Mouse (Mus musculus): ENCODE results near the gene Dock7. TPM values are rescaled to one million over a fixed set of nuclear protein-coding genes. Genes with fewer than 3 reads are reported as not detected.
A peak's percentile ranks its signal among the peaks of the same experiment; 100 is the strongest.

Dock7 gene
- polyA plus RNA-seq, 1 experiment: 125 TPM

DNA sequence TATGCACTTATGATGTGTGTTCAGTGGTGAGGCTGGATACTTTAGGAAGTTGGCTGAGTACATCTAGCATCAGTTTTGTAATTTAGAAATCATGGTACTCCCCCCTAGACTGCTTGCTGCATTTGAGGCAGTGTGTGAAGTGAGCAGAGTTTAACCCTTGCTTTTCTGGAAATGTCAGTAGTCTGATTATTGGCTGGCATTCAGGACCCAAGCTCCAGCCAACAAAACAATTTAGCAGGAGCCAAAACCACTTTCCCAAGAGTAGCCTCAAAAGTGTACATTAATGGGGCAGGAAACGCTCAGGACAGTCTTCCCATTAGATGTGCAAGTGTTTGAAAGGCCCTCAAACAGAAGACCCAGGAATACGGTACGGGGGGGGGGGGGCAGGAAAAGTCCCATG is 2.8 kb upstream of the Dock7 start:
- no peak for TF ChIP-seq POLR2A (IDR thresholded peaks at IDR 0.05; ENCODE audit: low read depth, low read length)
- TF ChIP-seq CTCF (IDR thresholded peaks at IDR 0.05; ENCODE audit: borderline replicate concordance, insufficient read depth, low read length): no peak
- Histone ChIP-seq H3K27ac (ENCODE audit: insufficient read depth, low read length) (no peak overlapping the region), H3K4me3 (ENCODE audit: insufficient read depth, low read length) (no peak overlapping the region), H3K4me1 (ENCODE audit: control insufficient read depth, insufficient read depth, low read length) (peaks cover 12% of the 10 kb centered on the region)

DNA sequence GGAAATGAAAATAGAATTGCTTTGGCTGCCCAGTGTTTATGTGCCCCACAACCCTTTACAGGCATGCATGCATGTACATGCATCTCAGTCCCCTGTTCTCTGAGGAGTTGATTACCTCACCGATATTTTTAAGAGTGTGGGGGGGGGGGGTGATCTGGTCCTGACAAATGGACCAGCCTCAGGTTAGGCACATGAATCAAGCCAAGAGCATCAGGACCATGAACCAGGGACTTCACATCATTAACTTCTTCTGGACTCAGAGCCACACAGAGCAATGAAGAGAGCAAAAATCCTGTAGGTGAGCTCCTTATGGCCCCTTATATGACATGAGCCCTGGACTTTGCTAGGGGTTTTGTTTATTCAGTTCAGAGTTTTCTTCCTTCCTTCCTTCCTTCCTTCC is 2.1 kb upstream of the Dock7 start:
- no peak for TF ChIP-seq POLR2A (IDR thresholded peaks at IDR 0.05; ENCODE audit: low read depth, low read length)
- TF ChIP-seq CTCF (IDR thresholded peaks at IDR 0.05; ENCODE audit: borderline replicate concordance, insufficient read depth, low read length): no peak
- H3K4me1 ChIP-seq (ENCODE audit: control insufficient read depth, insufficient read depth, low read length): peaks cover 12% of the 10 kb centered on the region
- H3K27ac ChIP-seq (ENCODE audit: insufficient read depth, low read length): no peak overlapping the region
- H3K4me3 ChIP-seq (ENCODE audit: insufficient read depth, low read length): no peak overlapping the region

DNA sequence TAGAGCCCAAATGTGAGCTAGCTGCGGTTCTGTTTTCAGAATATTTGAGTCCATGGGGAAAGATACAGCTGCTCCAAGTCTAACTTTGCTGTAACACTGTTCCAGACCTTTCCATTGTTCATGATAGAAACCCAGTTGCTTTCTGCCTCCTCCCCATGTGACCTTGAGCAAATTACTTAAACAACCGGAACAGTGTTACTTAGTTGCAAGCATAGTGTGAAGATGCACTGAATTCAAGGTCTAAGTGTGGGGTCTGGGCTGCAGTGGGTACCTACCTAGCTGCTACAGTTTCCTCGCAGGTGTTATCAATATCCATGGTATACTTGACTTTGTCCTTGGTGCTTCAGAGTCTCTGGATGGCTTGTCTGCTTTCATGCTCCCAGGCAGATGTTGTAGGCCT is 1.3 kb upstream of the Dock7 start:
- H3K4me3 ChIP-seq (ENCODE audit: insufficient read depth, low read length): no peak overlapping the region
- H3K4me1 ChIP-seq (ENCODE audit: control insufficient read depth, insufficient read depth, low read length): peaks cover 12% of the 10 kb centered on the region
- no peak overlapping the region for H3K27ac ChIP-seq (ENCODE audit: insufficient read depth, low read length)
- TF ChIP-seq CTCF (IDR thresholded peaks at IDR 0.05; ENCODE audit: borderline replicate concordance, insufficient read depth, low read length) (no peak), POLR2A (IDR thresholded peaks at IDR 0.05; ENCODE audit: low read depth, low read length) (no peak)

DNA sequence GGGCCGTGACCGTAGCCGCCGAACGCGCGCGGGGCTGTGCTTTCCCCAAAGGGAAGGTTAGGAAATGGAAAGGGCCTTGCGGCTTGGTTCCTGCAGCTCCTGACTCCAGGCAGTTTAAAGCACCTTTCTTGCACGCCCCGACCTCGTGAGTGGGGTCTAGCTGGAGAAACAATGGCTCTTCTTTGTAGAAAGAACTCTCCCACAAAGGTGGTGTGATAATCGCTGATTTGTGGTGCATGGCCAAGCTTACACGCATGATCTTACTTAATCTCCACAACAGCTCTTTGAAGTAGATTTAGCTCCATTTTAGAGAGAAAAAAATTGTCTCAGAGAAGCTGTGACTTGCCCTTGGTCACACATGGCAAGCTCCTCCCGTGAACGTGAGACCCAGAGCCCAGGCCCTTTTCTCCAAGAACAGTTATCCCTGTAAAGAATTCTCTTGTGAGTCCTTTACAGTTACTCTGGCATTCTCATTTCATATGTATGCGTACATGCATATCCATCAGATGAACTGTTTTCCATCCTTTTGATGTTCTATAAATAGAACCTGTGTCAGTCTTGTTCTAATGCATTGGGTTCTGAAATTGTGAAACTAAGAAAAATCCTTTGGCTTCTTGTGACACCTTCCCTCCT is 524 bp upstream of the Dock7 start:
- Histone ChIP-seq H3K4me3 (ENCODE audit: insufficient read depth, low read length) (peak overlapping the region; percentile 48), H3K4me1 (ENCODE audit: control insufficient read depth, insufficient read depth, low read length) (peaks cover 12% of the 10 kb centered on the region), H3K27ac (ENCODE audit: insufficient read depth, low read length) (0 out of 2 replicates have a peak overlapping the region, but pooled peaks have one; percentile 0)
- TF ChIP-seq POLR2A (IDR thresholded peaks at IDR 0.05; ENCODE audit: low read depth, low read length) (no peak), CTCF (IDR thresholded peaks at IDR 0.05; ENCODE audit: borderline replicate concordance, insufficient read depth, low read length) (no peak)

DNA sequence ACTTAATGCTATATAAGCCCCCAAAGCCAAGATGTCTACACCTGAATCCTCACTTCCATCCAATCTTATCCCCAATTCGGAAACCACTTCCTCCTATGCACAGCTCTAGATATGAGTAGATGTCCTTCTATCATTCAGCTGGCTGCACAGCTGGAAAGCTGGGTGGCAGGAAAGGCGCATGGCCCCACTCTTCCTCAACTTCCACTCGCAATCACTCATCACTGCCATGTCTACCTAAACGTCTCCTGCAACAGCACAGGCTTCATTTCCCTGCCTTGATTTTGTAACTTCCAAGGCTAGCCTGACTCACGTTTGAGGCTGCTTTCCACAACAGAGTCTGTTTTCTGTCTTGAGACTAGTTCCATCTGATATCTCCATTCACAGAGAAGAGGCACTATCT is 1.7 kb downstream of the Dock7 start:
- Histone ChIP-seq H3K4me1 (ENCODE audit: control insufficient read depth, insufficient read depth, low read length) (peaks cover 13% of the 10 kb centered on the region), H3K27ac (ENCODE audit: insufficient read depth, low read length) (no peak overlapping the region), H3K4me3 (ENCODE audit: insufficient read depth, low read length) (peak overlapping the region; percentile 19; the same call in 1 of the 2 replicates)
- TF ChIP-seq POLR2A (IDR thresholded peaks at IDR 0.05; ENCODE audit: low read depth, low read length): no peak
- TF ChIP-seq CTCF (IDR thresholded peaks at IDR 0.05; ENCODE audit: borderline replicate concordance, insufficient read depth, low read length): no peak

DNA sequence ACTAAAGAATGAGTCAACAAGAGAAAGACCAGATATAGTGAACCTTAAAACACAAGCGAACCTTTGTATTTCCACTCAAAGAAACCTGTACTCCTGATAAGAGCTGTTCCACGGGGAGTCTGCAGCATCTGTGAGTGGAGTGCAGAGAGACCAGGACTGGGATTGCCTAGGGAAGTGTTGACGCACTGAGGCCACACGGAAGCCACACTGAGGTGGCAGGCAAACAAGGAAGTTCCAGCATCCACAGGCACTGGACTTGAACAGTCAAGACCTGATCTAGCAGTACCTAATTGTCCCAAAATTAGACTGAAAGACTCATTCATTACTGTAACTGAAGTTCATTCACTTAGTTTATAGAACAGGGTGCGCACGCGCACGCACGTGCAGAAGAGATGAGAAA is 4.9 kb downstream of the Dock7 start:
- TF ChIP-seq POLR2A (IDR thresholded peaks at IDR 0.05; ENCODE audit: low read depth, low read length) (no peak), CTCF (IDR thresholded peaks at IDR 0.05; ENCODE audit: borderline replicate concordance, insufficient read depth, low read length) (no peak)
- Histone ChIP-seq H3K27ac (ENCODE audit: insufficient read depth, low read length) (no peak overlapping the region), H3K4me3 (ENCODE audit: insufficient read depth, low read length) (no peak overlapping the region), H3K4me1 (ENCODE audit: control insufficient read depth, insufficient read depth, low read length) (peaks cover 11% of the 10 kb centered on the region)

DNA sequence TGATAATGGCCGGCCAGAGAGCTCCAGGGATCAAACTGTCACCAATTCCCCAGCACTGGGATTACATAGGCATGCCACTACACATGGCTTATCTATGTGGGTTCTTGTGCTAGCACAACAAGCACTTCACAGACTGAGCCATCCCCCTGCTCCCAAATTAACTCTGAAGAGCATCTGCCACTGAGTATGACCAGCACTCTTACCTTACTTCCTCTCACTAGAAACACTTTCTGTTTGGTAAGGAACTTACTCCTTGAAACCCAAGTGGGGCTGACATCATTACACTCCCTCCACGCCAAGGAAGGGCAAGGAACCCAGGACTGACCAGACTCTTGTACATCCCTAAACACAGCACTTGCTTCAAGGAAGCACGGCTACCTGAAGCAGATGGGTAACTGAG is 9.0 kb downstream of the Dock7 start:
- H3K4me3 ChIP-seq (ENCODE audit: insufficient read depth, low read length): no peak overlapping the region
- no peak for TF ChIP-seq CTCF (IDR thresholded peaks at IDR 0.05; ENCODE audit: borderline replicate concordance, insufficient read depth, low read length)
- no peak for TF ChIP-seq POLR2A (IDR thresholded peaks at IDR 0.05; ENCODE audit: low read depth, low read length)
- no peak overlapping the region for H3K27ac ChIP-seq (ENCODE audit: insufficient read depth, low read length)
- peaks cover 12% of the 10 kb centered on the region for H3K4me1 ChIP-seq (ENCODE audit: control insufficient read depth, insufficient read depth, low read length)

DNA sequence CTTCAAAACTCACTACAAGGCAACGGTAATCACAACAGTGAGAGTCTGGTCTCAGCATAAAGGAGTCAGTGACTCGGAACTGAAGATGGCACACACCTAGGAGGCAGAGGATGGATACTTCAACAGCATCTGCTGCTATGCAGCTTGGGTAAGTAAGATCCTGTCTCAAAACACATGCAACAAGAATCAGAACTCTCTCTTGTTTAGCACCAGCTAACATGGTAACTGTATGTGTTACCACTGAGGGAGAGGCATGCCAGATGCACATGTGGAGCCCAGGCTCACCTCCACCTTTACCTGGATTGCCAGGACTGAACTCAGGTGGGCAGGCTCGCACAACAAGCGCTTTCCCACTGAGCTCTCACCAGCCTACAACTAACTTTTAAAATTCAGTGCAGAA is 11.9 kb downstream of the Dock7 start:
- H3K4me1 ChIP-seq (ENCODE audit: control insufficient read depth, insufficient read depth, low read length): peaks cover 8% of the 10 kb centered on the region
- no peak overlapping the region for H3K4me3 ChIP-seq (ENCODE audit: insufficient read depth, low read length)
- H3K27ac ChIP-seq (ENCODE audit: insufficient read depth, low read length): no peak overlapping the region
- TF ChIP-seq POLR2A (IDR thresholded peaks at IDR 0.05; ENCODE audit: low read depth, low read length): no peak
- TF ChIP-seq CTCF (IDR thresholded peaks at IDR 0.05; ENCODE audit: borderline replicate concordance, insufficient read depth, low read length): no peak

DNA sequence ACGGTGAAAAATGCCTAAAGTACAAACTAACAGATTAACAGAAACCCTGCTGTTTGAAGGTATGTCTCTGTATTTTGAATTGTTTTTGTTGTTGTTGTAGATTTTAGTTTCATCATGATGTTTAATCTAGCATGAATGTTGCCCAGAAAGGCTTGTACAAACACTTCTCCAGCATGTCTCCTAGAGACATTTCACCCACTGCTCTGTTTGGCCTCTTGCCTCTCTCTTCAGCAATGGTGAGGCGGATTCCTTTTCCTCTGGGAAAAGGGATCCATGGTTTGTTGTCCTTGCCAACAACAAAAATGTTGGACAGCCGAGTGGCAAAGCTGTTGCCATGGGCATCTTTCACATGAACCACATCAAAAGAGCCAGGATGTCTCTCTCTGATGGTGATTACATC is 17.9 kb downstream of the Dock7 start:
- H3K4me3 ChIP-seq (ENCODE audit: insufficient read depth, low read length): no peak overlapping the region
- TF ChIP-seq CTCF (IDR thresholded peaks at IDR 0.05; ENCODE audit: borderline replicate concordance, insufficient read depth, low read length) (no peak), POLR2A (IDR thresholded peaks at IDR 0.05; ENCODE audit: low read depth, low read length) (no peak)

DNA sequence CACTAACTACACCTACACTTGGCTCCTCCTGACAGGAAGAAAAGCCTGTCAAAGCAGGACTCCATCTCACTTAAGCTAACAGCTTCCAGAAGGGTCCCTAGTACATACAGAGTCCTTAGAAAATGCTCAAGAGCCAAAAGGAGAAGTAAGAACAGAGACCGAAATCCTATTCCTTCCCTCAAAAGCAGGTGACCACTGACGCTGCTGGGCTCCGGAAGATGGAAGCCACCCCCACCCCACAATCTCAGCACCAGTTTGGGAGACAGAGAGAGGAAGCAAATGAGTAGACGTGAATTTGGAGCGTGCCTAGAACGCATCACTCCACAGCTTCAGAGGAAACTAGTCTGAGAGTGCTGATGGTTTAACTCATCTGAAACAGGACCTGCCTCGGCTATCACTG is 20.0 kb downstream of the Dock7 start:
- Histone ChIP-seq H3K27ac (ENCODE audit: insufficient read depth, low read length) (no peak overlapping the region), H3K4me1 (ENCODE audit: control insufficient read depth, insufficient read depth, low read length) (no peaks in the 10 kb centered on the region), H3K4me3 (ENCODE audit: insufficient read depth, low read length) (no peak overlapping the region)
- TF ChIP-seq CTCF (IDR thresholded peaks at IDR 0.05; ENCODE audit: borderline replicate concordance, insufficient read depth, low read length) (no peak), POLR2A (IDR thresholded peaks at IDR 0.05; ENCODE audit: low read depth, low read length) (no peak)

More for the DNA sequence above, 17.9 kb downstream of the Dock7 start:
- Histone ChIP-seq H3K4me1 (ENCODE audit: control insufficient read depth, insufficient read depth, low read length) (peaks cover 2% of the 10 kb centered on the region; the same call in 1 of the 2 replicates), H3K27ac (ENCODE audit: insufficient read depth, low read length) (no peak overlapping the region)

Measured in embryonic fibroblast, embryonic 13.5 days (primary cell).